Mouse (Mus musculus) kidney, adult 2 months (tissue): Measurements from ENCODE around the gene Mia.

Experiments used
- CTCF ChIP-seq: fragments of 200-500 bp; conservative IDR thresholded peaks from 2 replicates; pipeline ENCODE4 v1.5.1; 2011; ENCODE audit warnings: low read depth, mild to moderate bottlenecking, control low read depth, low read length, moderate library complexity, mixed read lengths; ENCODE audit not compliant: insufficient read depth, insufficient read length
- POLR2A ChIP-seq: fragments of 200-500 bp; IDR thresholded peaks from one replicate; pipeline ENCODE4 v1.6.1; 2011; ENCODE audit warnings: low read depth, low read length, control low read depth

GRCm38 (mm10) chr7:27182498-27182897 is 1.5 kb upstream of the Mia start:
- TF ChIP-seq POLR2A (no peak), CTCF (no peak)
